Mouse (Mus musculus) ES-Bruce4 (cell line): ENCODE measurements at regions not wholly inside any gene's neighbourhood (a gene's known extent, or its start where the extent isn't known, plus 50 kb on each side); places are given as distances from the start of the nearest gene placed in this dataset.

ENCODE experiments used
- H3K27ac ChIP-seq: 2 replicates; pipeline ENCODE4 v1.5.1; 2012; ENCODE audit warnings: low read length, inconsistent platforms; ENCODE audit not compliant: insufficient read depth
- H3K27me3 ChIP-seq: 2 replicates; pipeline ENCODE4 v1.6.1; 2012; ENCODE audit warnings: mild to moderate bottlenecking, low read length, inconsistent platforms; ENCODE audit not compliant: control insufficient read depth, poor library complexity, insufficient read depth, severe bottlenecking
- H3K36me3 ChIP-seq: 2 replicates; pipeline ENCODE4 v1.6.1; 2012; ENCODE audit warnings: inconsistent platforms, mild to moderate bottlenecking, low read length, moderate library complexity; ENCODE audit not compliant: control insufficient read depth, poor library complexity, insufficient read depth, severe bottlenecking
- H3K4me1 ChIP-seq: one replicate; pipeline ENCODE4 v1.8.1; 2011; ENCODE audit warnings: low read length; ENCODE audit not compliant: control insufficient read depth, insufficient read depth
- H3K4me3 ChIP-seq: 2 replicates; pipeline ENCODE4 v1.5.1; 2011; ENCODE audit warnings: low read depth, mild to moderate bottlenecking, low read length
- H3K9ac ChIP-seq: 2 replicates; pipeline ENCODE4 v1.6.1; 2012; ENCODE audit warnings: low read depth, mild to moderate bottlenecking, inconsistent platforms; ENCODE audit not compliant: poor library complexity, severe bottlenecking
- H3K9me3 ChIP-seq: replicated peaks from 2 replicates; pipeline ENCODE4 v1.6.1; 2012; ENCODE audit warnings: mild to moderate bottlenecking, low read length, inconsistent platforms; ENCODE audit not compliant: control insufficient read depth, poor library complexity, insufficient read depth, severe bottlenecking
- CTCF ChIP-seq: IDR thresholded peaks from one replicate; pipeline ENCODE4 v1.8.1; 2011; ENCODE audit warnings: low read depth, low read length
- EP300 ChIP-seq: IDR thresholded peaks from 2 replicates; pipeline ENCODE4 v1.6.1; 2011; ENCODE audit warnings: low read depth, low read length; ENCODE audit not compliant: insufficient read depth
- POLR2A ChIP-seq: IDR thresholded peaks from one replicate; pipeline ENCODE4 v1.8.1; 2011; ENCODE audit warnings: low read length; ENCODE audit not compliant: insufficient read depth

- H3K27ac ChIP-seq = no peak overlapping the region
- no peaks in the 10 kb centered on the region for H3K9me3 ChIP-seq
- no peaks in the 10 kb centered on the region for H3K27me3 ChIP-seq
- TF ChIP-seq POLR2A (no peak), EP300 (no peak), CTCF (no peak)
- no peak overlapping the region for H3K4me3 ChIP-seq
- H3K9ac ChIP-seq = no peak overlapping the region
- H3K36me3 ChIP-seq = no peaks in the 10 kb centered on the region
- H3K4me1 ChIP-seq = no peaks in the 10 kb centered on the region
Measured at GRCm38 (mm10) chr7:82047456-82047855, 55.4 kb upstream of the Bnc1 start.

GRCm38 (mm10) chr7:82053411-82053810 is 61.3 kb upstream of the Bnc1 start:
- no peaks in the 10 kb centered on the region for H3K36me3 ChIP-seq
- no peaks in the 10 kb centered on the region for H3K9me3 ChIP-seq
- H3K4me3 ChIP-seq = no peak overlapping the region
- H3K27ac ChIP-seq = no peak overlapping the region
- no peaks in the 10 kb centered on the region for H3K27me3 ChIP-seq
- H3K4me1 ChIP-seq = no peaks in the 10 kb centered on the region
- TF ChIP-seq POLR2A (no peak), EP300 (no peak), CTCF (no peak)
- H3K9ac ChIP-seq = no peak overlapping the region

- TF ChIP-seq POLR2A (no peak), EP300 (no peak), CTCF (no peak)
- no peak overlapping the region for H3K4me3 ChIP-seq
Measured at GRCm38 (mm10) chr7:82056551-82057230, 64.6 kb upstream of the Bnc1 start.

GRCm38 (mm10) chr7:82063407-82063806 is 71.3 kb upstream of the Bnc1 start:
- Histone ChIP-seq H3K4me1 (no peaks in the 10 kb centered on the region), H3K9me3 (no peaks in the 10 kb centered on the region), H3K4me3 (no peak overlapping the region), H3K9ac (no peak overlapping the region), H3K27ac (no peak overlapping the region), H3K27me3 (no peaks in the 10 kb centered on the region), H3K36me3 (no peaks in the 10 kb centered on the region)
- no peak for TF ChIP-seq CTCF

More at GRCm38 (mm10) chr7:82056551-82057230, 64.6 kb upstream of the Bnc1 start:
- Histone ChIP-seq H3K9me3 (no peaks in the 10 kb centered on the region), H3K27ac (no peak overlapping the region), H3K27me3 (no peaks in the 10 kb centered on the region), H3K4me1 (no peaks in the 10 kb centered on the region), H3K9ac (no peak overlapping the region), H3K36me3 (no peaks in the 10 kb centered on the region)

- no peak for TF ChIP-seq CTCF
- no peak for TF ChIP-seq POLR2A
- TF ChIP-seq EP300 = no peak
- H3K4me3 ChIP-seq = no peak overlapping the region
Measured at GRCm38 (mm10) chr7:82069629-82070450, 77.7 kb upstream of the Bnc1 start.

More at GRCm38 (mm10) chr7:82069629-82070450, 77.7 kb upstream of the Bnc1 start:
- H3K27ac ChIP-seq = no peak overlapping the region
- no peaks in the 10 kb centered on the region for H3K27me3 ChIP-seq
- no peak overlapping the region for H3K9ac ChIP-seq
- H3K4me1 ChIP-seq = peaks cover 2% of the 10 kb centered on the region
- H3K36me3 ChIP-seq = no peaks in the 10 kb centered on the region
- no peaks in the 10 kb centered on the region for H3K9me3 ChIP-seq
